8 mouse cellular contexts compared by ENCODE assay signal in genomic region chr7:28959505-28960045, GRCm38 (mm10). TPM values are rescaled to one million over a fixed set of nuclear protein-coding genes. Genes with fewer than 3 reads are reported as not detected.
DNase-seq lines count a peak whose midpoint lies in the region; ATAC-seq and TF ChIP-seq lines count a peak whose summit lies in the region.

No protein-coding gene starts in this region.

- peak overlapping the region; percentile 99 for H3K4me3 ChIP-seq in kidney, postnatal 0 days (replicated peaks; ENCODE audit: low read depth, low read length)
- H3K4me3 ChIP-seq in forebrain, embryonic 14.5 days (ENCODE audit: low read depth, low read length) = 0 out of 2 replicates have a peak overlapping the region, but pooled peaks have one; percentile 95
- peak overlapping the region; percentile 84 for H3K4me3 ChIP-seq in liver, embryonic 15.5 days (replicated peaks)
- peak overlapping the region; percentile 37 for H3K4me3 ChIP-seq in olfactory bulb, adult 2 months (ENCODE audit: insufficient read depth, low read depth, low read length)

- no peak for DNase-seq in kidney, postnatal 0 days (ENCODE audit: low spot score)
- no peak for DNase-seq in kidney, adult 9 months
- no peak for DNase-seq in forebrain, embryonic 14.5 days (ENCODE audit: low spot score)
- DNase-seq in frontal cortex, postnatal 36 days (ENCODE audit: low spot score in 2 of 2) = no peak
- DNase-seq in layer of hippocampus, postnatal 25 days (ENCODE audit: extremely low spot score in 1 of 2, low spot score in 1 of 2) = no peak

- ATAC-seq in kidney, postnatal 0 days (replicated peaks; ENCODE audit: low FRiP score, low read depth) = no peak
- ATAC-seq in forebrain, embryonic 14.5 days = no peak
- ATAC-seq in liver, embryonic 15.5 days (ENCODE audit: insufficient read depth) = peak; percentile 4; the same call in 1 of the 2 replicates
- ATAC-seq in CD4-positive, CD25-positive, alpha-beta regulatory T cell, adult 4 months = no peak

- H3K9me3 ChIP-seq in kidney, postnatal 0 days (replicated peaks; ENCODE audit: low read length) = no peaks in the 10 kb centered on the region
- no peaks in the 10 kb centered on the region for H3K9me3 ChIP-seq in forebrain, embryonic 14.5 days (replicated peaks; ENCODE audit: control insufficient read depth, low read length)
- H3K9me3 ChIP-seq in liver, embryonic 15.5 days (replicated peaks) = no peaks in the 10 kb centered on the region

- peaks cover 40% of the 10 kb centered on the region for H3K4me1 ChIP-seq in kidney, postnatal 0 days (replicated peaks; ENCODE audit: insufficient read depth, low read length)
- H3K4me1 ChIP-seq in forebrain, embryonic 14.5 days (ENCODE audit: control insufficient read depth, insufficient read depth, low read length) = peaks cover 34% of the 10 kb centered on the region
- peaks cover 84% of the 10 kb centered on the region for H3K4me1 ChIP-seq in liver, embryonic 15.5 days (replicated peaks)
- H3K4me1 ChIP-seq in olfactory bulb, adult 2 months (ENCODE audit: control insufficient read depth, insufficient read depth, low read length) = peaks cover 11% of the 10 kb centered on the region; the same call in 1 of the 2 replicates

- no peak for TF ChIP-seq CTCF in kidney, postnatal 0 days (IDR thresholded peaks at IDR 0.05; ENCODE audit: low read depth)
- TF ChIP-seq CTCF in olfactory bulb, adult 2 months (IDR thresholded peaks at IDR 0.05; ENCODE audit: insufficient read depth, low read depth, low read length) = no peak

- H3K27ac ChIP-seq in kidney, postnatal 0 days = peak overlapping the region; percentile 47
- H3K27ac ChIP-seq in forebrain, embryonic 14.5 days (ENCODE audit: low read depth, low read length) = no peak overlapping the region
- peak overlapping the region; percentile 92 for H3K27ac ChIP-seq in liver, embryonic 15.5 days (replicated peaks)
- no peak overlapping the region for H3K27ac ChIP-seq in olfactory bulb, adult 2 months (ENCODE audit: insufficient read depth, low read depth, low read length)

- peak overlapping the region; percentile 91 for H3K4me2 ChIP-seq in kidney, postnatal 0 days (ENCODE audit: low read length)
- peak overlapping the region; percentile 83 for H3K4me2 ChIP-seq in forebrain, embryonic 14.5 days (ENCODE audit: low read length)
- peak overlapping the region; percentile 93 for H3K4me2 ChIP-seq in liver, embryonic 15.5 days

- H3K27me3 ChIP-seq in kidney, postnatal 0 days (ENCODE audit: insufficient read depth, low read length) = no peaks in the 10 kb centered on the region
- H3K27me3 ChIP-seq in forebrain, embryonic 14.5 days (replicated peaks; ENCODE audit: control insufficient read depth, insufficient read depth, low read length) = no peaks in the 10 kb centered on the region
- H3K27me3 ChIP-seq in liver, embryonic 15.5 days = no peaks in the 10 kb centered on the region

- H3K9ac ChIP-seq in kidney, postnatal 0 days (ENCODE audit: low read depth, low read length) = peak overlapping the region; percentile 94
- H3K9ac ChIP-seq in forebrain, embryonic 14.5 days (ENCODE audit: low read length) = peak overlapping the region; percentile 41; the same call in 1 of the 2 replicates
- peak overlapping the region; percentile 93 for H3K9ac ChIP-seq in liver, embryonic 15.5 days

- no peaks in the 10 kb centered on the region for H3K36me3 ChIP-seq in kidney, postnatal 0 days (ENCODE audit: insufficient read depth, low read length)
- H3K36me3 ChIP-seq in forebrain, embryonic 14.5 days (ENCODE audit: control insufficient read depth, insufficient read depth, low read length) = no peaks in the 10 kb centered on the region
- no peaks in the 10 kb centered on the region for H3K36me3 ChIP-seq in liver, embryonic 15.5 days (replicated peaks)

- no peak for TF ChIP-seq POLR2A in olfactory bulb, adult 2 months (IDR thresholded peaks at IDR 0.05; ENCODE audit: insufficient read depth, low read depth, low read length)

- WGBS in kidney, postnatal 0 days = 16% methylated on average over 6 of the region's 6 CpGs
- WGBS in forebrain, embryonic 14.5 days = 49% methylated on average over 6 of the region's 6 CpGs
- 4% methylated on average over 6 of the region's 6 CpGs for WGBS in liver, embryonic 15.5 days (ENCODE audit: insufficient replicate concordance)
- 34% methylated on average over 6 of the region's 6 CpGs for WGBS in olfactory bulb, adult 2 months

RNA-seq across cellular contexts. Expression of gene Actn4, which starts 2.6 kb away (rescaled TPM):
- polyA plus RNA-seq in kidney, postnatal 0 days (2015; fragmentation: Nextera tagmentation; extraction: Ambion mirVana) = 255 and 280 TPM in 2 replicates
- 101 and 128 TPM in 2 replicates for polyA plus RNA-seq in forebrain, embryonic 14.5 days (2014; fragmentation: Nextera tagmentation; extraction: Ambion mirVana)
- 126 and 147 TPM in 2 replicates for polyA plus RNA-seq in liver, embryonic 15.5 days (2015; fragmentation: Nextera tagmentation; extraction: Ambion mirVana)
- 498 TPM in 1 of 2 replicates, not detected in the other for polyA plus RNA-seq in olfactory bulb, adult 2 months (2012; ENCODE audit: insufficient read depth, insufficient read length, low replicate concordance, missing spikeins)
- polyA plus RNA-seq in CD4-positive, CD25-positive, alpha-beta regulatory T cell, adult 4 months (2017; shearing (Covaris generic)) = 100 to 1,000 TPM in 1 of 2 experiments, 10 to 100 TPM in 1; 82.6 to 106 TPM
- 100 to 1,000 TPM; 124 to 129 TPM for total RNA-seq in layer of hippocampus, postnatal 25 days (2021)

RNA-seq across cellular contexts. Expression of gene Eif3k, which starts 22.1 kb away (rescaled TPM):
- 467 and 479 TPM in 2 replicates for polyA plus RNA-seq in kidney, postnatal 0 days (2015; fragmentation: Nextera tagmentation; extraction: Ambion mirVana)
- polyA plus RNA-seq in forebrain, embryonic 14.5 days (2014; fragmentation: Nextera tagmentation; extraction: Ambion mirVana) = 345 and 412 TPM in 2 replicates
- polyA plus RNA-seq in liver, embryonic 15.5 days (2015; fragmentation: Nextera tagmentation; extraction: Ambion mirVana) = 209 and 222 TPM in 2 replicates
- polyA plus RNA-seq in olfactory bulb, adult 2 months (2012; ENCODE audit: insufficient read depth, insufficient read length, low replicate concordance, missing spikeins) = not detected in 2 replicates
- polyA plus RNA-seq in CD4-positive, CD25-positive, alpha-beta regulatory T cell, adult 4 months (2017; shearing (Covaris generic)) = 100 to 1,000 TPM; 656 to 763 TPM
- total RNA-seq in layer of hippocampus, postnatal 25 days (2021) = 100 to 1,000 TPM; 179 to 185 TPM

RNA-seq across cellular contexts. Expression of gene Map4k1, which starts 22.3 kb away (rescaled TPM):
- 7.6 and 9.5 TPM in 2 replicates for polyA plus RNA-seq in kidney, postnatal 0 days (2015; fragmentation: Nextera tagmentation; extraction: Ambion mirVana)
- polyA plus RNA-seq in forebrain, embryonic 14.5 days (2014; fragmentation: Nextera tagmentation; extraction: Ambion mirVana) = 6.1 and 6.9 TPM in 2 replicates
- polyA plus RNA-seq in liver, embryonic 15.5 days (2015; fragmentation: Nextera tagmentation; extraction: Ambion mirVana) = 21.6 and 26.3 TPM in 2 replicates
- polyA plus RNA-seq in olfactory bulb, adult 2 months (2012; ENCODE audit: insufficient read depth, insufficient read length, low replicate concordance, missing spikeins) = not detected in 2 replicates
- polyA plus RNA-seq in CD4-positive, CD25-positive, alpha-beta regulatory T cell, adult 4 months (2017; shearing (Covaris generic)) = 100 to 1,000 TPM in 1 of 2 experiments, 10 to 100 TPM in 1; 93.7 to 171 TPM
- 1 to 10 TPM; 2.1 to 2.4 TPM for total RNA-seq in layer of hippocampus, postnatal 25 days (2021)

Comparison
In these comparisons a context has a peak if more than half of its experiments do, and no peak if none do; other contexts are left out.
1. H3K27ac ChIP-seq: peak in kidney, postnatal 0 days (single experiment) and liver, embryonic 15.5 days (single experiment); none in forebrain, embryonic 14.5 days (single experiment) and olfactory bulb, adult 2 months (single experiment).
2. H3K4me3 ChIP-seq: peak in every context shown above with its lines; median percentile 99 in kidney, postnatal 0 days; 95 in forebrain, embryonic 14.5 days; 84 in liver, embryonic 15.5 days; 37 in olfactory bulb, adult 2 months.
3. H3K9ac ChIP-seq: peak in every context shown above with its lines; median percentile 94 in kidney, postnatal 0 days; 93 in liver, embryonic 15.5 days; 41 in forebrain, embryonic 14.5 days.
4. RNA of gene Eif3k, which starts 22.1 kb away (polyA plus RNA-seq): 656 to 763 TPM in CD4-positive, CD25-positive, alpha-beta regulatory T cell, adult 4 months, 467 to 479 TPM in kidney, postnatal 0 days, 345 to 412 TPM in forebrain, embryonic 14.5 days and 209 to 222 TPM in liver, embryonic 15.5 days; not detected in olfactory bulb, adult 2 months; every median in the first group is over 100 times any median in the second.
5. Peak in every context shown above with its lines, with median percentiles within 50 percentile points of each other: H3K4me2 ChIP-seq.